Mouse (Mus musculus): ENCODE results near the gene Col4a4.

The Col4a4 gene

GRCm38 (mm10) chr1:82410548-82410947 is 176.1 kb downstream of the Col4a4 start:
- no peak for DNase-seq

- no peak for DNase-seq
Measured at GRCm38 (mm10) chr1:82409271-82409670, 177.4 kb downstream of the Col4a4 start.

- DNase-seq = no peak
Measured at GRCm38 (mm10) chr1:82407786-82408185, 178.9 kb downstream of the Col4a4 start.

All from kidney, adult 18-20 months (tissue).